Mouse (Mus musculus): Measurements from ENCODE around the gene Rapgef2.

The Rapgef2 gene

DNA sequence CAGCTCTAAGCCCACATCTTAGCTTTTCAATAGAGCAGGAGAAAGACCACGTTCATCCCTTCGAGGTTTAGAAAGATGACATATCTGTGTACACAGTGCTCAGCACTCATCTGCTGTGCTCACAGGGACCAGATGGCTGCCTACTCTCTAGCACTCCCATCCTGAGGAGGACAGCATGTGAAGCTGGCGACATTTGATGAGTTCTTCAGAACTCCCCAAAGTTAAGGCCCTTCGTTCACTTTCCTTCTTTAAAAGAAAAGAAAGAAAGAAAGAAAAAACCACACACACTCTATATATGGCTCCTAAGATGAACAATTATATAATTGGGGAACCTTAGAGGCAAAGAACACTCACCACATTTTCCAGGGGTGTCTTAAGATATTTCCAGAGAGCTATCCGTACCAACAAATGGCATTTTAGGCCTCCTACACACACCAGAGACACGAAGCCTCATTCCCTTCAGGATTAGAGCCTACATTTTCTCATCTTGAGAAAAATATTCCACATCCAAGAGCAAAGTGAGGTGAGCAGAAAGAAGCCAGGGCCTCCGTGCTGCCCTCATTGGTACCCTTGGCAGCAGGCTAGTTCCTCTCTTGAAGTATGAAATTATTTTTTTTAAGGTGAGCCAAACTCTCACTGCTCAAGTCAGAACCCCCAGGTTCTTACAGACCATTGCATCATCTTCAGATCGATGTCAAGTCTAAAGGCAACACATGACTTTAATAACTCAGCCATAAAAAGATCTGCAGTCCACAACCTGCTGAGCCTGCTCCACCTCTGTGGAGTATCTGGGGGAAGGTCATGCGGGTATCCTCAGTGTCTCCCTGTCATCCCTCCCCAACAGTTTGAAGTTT, 270.5 kb downstream of the Rapgef2 start:
- DNase-seq: no peak
